Mouse (Mus musculus): Measurements from ENCODE around the gene Gins2.

Gene Gins2

DNA sequence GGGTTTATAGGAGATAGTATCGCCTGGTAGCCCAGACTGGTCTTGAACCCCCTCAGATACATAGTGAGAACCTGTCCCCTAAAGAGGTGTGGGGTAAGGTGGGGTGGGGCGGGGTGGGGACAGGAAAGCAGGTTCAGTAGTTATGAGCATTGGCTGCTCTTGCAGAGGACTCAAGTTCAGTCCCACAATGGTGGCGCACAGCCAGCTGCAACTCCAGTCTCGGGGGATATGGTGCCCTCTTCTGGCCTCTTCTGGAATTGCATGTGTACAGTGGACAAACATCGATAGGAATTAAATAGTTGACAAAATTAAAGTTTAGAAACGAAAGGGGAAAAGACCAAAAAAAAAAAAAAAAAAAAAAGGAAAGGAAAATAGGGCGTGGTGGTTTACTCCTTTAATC, 10.4 kb upstream of the Gins2 start:
- peak; percentile 68 for DNase-seq (ENCODE audit: low spot score)

GRCm38 (mm10) chr8:120598579-120598978, 9.5 kb upstream of the Gins2 start:
- no peak for DNase-seq (ENCODE audit: low spot score)

DNA sequence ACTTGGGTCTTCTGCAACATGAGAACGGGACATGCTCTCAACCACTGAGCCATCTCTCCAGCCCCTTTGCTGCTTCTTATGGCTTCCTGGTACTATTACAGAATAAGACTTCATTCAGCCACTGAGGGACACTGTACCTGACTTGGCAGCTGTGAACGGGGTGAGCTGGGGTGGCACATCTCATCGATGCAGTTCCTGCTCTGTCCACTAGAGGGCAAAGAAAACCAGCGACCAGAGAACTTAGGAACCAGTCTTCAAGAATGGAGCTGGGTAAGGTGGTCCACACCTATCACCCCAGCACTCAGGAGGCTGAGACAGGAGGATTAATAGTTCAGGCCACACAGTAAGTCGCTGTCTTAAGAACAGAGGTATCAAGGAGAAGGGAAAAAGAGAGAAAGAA, 6.9 kb upstream of the Gins2 start:
- peak; percentile 47 for DNase-seq (ENCODE audit: low spot score)

DNA sequence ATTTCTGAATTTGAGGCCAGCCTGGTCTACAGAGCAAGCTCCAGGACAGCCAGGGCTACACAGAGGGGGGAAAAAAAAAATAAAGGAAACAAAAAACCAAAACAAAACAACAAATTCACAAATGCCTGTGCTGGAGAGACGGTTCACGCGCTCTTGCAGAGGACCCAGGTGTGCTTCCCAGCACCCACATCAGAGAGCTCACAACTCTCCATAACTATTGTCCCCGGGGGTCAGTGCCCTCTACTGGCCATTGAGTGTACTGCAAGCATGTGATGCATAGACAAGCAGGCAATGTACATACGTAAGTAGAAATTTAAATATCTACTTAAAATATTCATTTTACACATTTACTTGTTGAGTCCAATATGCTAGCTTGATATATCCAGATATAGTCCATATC, 5.5 kb upstream of the Gins2 start:
- DNase-seq (ENCODE audit: low spot score), result peak; percentile 33

GRCm38 (mm10) chr8:120591587-120592292, 2.6 kb upstream of the Gins2 start:
- no peak for DNase-seq (ENCODE audit: low spot score)

GRCm38 (mm10) chr8:120589921-120590320, 817 bp upstream of the Gins2 start:
- DNase-seq (ENCODE audit: low spot score), result no peak

DNA sequence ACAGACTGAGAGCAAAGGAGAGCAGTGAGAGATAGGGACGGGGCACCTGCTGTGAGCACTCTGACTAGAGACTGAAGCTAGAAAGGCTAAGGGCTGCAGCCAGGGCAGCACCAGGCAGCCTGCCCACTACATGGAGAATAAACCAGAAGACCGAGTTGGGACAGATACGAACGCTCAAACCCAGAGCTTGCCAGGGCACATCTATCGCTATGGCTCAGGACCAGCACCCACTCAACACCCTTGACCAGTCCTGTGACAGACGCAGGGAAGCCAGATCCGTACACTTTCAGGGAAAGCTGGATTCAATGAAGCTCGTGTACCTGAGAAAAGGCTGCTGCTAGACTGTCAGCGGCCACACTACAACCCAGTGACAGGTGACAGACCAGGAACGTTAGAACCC, 3.6 kb downstream of the Gins2 start:
- DNase-seq (ENCODE audit: low spot score), result no peak

- DNase-seq (ENCODE audit: low spot score), result no peak
Measured at GRCm38 (mm10) chr8:120581811-120582210, 7.3 kb downstream of the Gins2 start.

DNA sequence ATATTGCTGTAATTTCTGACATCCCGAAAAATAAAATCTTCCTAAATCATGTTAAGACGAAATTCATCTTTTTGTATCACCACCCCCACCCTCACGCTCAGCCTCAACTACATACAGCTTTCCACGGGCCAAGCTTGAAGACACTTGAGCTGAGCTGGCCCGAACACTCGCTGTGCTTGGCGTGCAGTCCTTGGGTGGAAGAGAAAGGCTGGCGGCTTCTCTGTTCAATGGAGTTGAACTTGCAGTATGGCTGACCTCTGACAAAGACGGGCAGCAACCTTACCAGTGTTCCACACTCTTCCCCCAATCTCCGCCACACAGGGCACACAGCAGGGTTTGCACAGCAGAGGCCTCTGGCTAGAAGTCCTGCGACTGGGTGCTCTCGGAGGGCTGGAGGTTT, 7.8 kb downstream of the Gins2 start:
- no peak for DNase-seq (ENCODE audit: low spot score)

GRCm38 (mm10) chr8:120580336-120581000, 8.6 kb downstream of the Gins2 start:
- DNase-seq (ENCODE audit: low spot score), result no peak

- no peak for DNase-seq (ENCODE audit: low spot score)
Measured at GRCm38 (mm10) chr8:120577821-120578220, 11.3 kb downstream of the Gins2 start.

DNA sequence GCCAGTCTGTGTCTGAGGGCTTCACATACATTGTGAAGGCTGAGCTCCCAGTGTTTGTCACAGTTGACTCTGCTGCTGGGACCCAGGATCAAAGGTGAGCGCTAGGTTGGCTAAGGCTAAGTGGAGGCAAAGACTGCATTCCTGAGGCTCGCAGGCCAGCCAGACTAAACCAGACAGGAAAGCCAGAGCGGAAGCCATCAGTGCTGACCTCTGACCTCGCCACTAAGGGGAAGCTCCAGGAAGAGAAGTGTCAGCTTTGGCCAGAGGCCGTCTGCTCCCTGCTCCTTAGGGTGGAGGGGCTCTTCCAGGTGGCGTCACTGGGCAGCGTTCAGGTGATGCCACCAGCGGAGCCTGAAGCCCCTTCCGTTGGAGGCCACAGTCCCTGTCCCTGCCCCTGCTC, 13.3 kb downstream of the Gins2 start:
- no peak for DNase-seq (ENCODE audit: low spot score)

DNA sequence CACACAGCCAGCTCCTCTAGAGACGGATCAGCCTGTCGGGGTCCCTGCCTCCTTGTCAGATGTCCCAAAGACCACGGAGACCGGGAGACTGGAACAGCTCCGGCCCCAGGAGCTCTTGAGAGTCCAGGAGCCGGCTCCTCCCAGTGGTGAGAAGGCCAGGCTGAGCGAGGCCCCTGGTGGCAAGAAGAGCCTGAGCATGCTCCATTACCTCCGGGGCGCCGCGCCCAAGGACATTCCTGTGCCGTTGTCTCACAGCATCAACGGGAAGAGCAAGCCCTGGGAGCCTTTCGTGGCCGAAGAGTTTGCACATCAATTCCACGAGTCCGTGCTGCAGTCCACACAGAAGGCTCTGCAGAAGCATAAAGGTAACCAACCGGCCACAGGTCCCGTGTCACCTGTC, 14.2 kb downstream of the Gins2 start:
- no peak for DNase-seq (ENCODE audit: low spot score)

- no peak for DNase-seq (ENCODE audit: low spot score)
Measured at GRCm38 (mm10) chr8:120573866-120574265, 15.2 kb downstream of the Gins2 start.

DNA sequence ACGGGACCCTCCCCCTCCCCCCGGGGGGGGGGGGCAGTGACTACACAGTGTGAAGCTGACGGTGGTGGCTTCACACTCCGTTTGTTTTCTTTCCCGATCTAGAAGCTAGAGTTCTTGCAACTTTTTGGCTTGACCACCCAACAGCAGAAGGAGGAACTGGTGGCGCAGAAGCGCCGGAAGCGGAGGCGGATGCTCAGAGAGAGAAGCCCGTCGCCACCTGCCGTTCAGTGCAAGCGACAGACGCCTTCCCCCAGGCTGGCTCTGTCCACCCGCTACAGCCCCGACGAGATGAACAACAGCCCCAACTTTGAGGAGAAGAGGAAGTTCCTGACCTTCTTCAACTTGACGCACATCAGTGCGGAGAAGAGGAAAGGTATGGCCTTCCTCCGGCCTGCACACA, 16.6 kb downstream of the Gins2 start:
- no peak for DNase-seq (ENCODE audit: low spot score)

DNA sequence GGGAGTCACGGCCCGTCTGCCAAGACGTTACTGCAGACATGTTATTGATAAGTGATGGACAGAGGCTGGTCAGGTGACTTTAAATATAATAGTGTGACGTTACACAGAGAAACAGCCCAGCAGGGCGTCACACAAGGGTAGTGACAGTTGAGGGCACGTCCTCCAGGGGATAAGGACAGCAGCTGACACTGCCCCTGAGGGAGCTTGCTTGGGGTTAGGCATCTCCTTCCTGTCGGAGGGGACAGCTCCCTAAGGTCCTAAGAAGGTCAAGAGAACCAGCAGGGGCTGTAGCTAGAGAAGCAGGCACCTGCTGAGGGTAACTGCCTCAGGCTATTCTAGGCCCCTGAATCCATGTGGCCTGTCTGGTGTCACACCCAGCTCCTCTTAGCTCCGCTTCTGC, 17.5 kb downstream of the Gins2 start:
- DNase-seq (ENCODE audit: low spot score), result no peak

DNA sequence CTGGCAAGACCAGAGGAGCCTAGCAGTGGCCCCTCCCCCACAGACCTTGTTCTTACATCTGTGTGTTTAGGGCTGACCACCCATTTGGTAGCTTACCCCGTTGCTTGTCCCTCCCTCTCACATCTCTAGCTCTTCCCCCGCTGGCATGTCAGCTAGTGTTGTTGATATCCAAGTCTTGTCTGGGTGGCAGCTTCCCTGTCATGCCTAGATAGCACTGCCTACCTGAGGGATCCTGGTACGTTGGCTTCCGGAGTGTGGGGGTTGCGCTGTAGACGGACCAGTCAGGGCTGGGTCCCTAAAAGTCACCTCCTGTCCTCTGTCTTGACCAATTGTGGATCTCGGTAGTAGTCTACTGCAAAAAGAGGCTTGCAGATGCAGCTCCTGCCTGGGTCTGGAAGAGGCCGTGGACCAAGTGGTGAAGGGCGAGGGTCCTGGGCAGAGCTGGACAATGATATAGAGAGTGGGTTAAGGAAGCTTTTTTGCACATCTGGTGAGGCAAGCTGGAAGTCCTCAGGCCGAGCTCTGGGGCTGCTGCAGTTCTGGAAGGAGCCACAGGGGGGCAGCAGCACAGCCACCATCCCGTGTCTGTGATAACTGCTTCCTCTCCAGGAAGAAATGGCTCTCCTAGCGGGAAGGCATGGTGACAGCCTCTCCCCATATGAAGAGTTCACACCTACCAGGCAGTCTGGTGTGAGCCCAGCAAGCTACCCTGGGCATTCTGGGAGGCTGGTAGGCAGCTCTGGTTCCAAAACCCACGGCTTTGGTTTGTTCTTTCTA, 19.0 kb downstream of the Gins2 start:
- peak; percentile 58 for DNase-seq (ENCODE audit: low spot score)

GRCm38 (mm10) chr8:120569123-120569522, 20.0 kb downstream of the Gins2 start:
- DNase-seq (ENCODE audit: low spot score), result no peak

DNA sequence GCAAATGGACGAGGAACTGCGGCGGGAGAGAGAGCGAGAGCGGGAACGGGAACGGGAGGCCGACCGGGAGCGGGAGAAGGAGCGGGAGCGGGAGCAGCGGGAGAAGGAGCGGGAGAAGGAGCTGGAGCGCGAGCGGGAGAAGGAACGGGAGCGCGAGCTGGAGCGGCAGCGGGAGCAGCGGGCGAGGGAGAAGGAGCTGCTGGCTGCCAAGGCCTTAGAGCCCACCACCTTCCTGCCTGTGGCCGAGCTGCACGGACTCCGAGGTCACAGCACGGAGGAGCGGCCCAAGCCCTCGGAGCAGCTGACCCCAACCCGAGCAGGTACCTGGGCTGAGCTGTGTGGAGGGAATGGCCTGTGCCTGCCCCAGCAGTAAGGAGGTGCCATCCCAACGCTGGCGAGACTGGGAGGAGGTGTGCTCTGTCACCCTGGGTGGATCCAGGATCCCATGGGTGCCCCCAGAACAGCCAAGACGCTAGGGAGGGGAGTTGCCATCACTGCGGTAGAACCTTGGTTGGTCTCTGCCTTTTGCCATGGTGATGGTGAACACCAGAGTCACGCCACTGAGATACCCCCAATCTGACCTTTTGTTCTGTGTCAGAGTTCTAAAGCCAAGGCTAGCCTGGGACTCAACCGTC, 20.8 kb downstream of the Gins2 start:
- DNase-seq (ENCODE audit: low spot score), result no peak

DNA sequence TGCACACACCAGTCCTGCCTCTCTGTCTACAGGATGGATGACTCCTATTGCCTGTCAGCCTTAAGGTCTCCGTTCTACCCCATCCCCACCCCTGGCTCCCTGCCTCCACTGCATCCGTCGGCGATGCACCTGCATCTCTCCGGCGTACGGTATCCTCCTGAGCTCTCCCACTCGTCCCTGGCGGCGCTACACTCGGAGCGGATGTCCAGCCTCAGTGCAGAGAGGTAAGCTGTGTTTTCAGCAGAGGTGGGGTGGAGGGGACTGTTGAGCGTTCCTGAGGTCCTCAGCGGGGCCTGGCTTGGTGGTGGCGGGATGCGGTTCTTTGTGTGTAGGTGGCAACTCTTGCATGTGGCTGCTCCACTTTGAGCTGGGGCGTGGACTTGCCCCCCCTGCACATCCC, 21.4 kb downstream of the Gins2 start:
- no peak for DNase-seq (ENCODE audit: low spot score)

- DNase-seq (ENCODE audit: low spot score), result no peak
Measured at GRCm38 (mm10) chr8:120566681-120567080, 22.4 kb downstream of the Gins2 start.

- no peak for DNase-seq (ENCODE audit: low spot score)
Measured at GRCm38 (mm10) chr8:120565151-120565711, 23.9 kb downstream of the Gins2 start.
